Mouse (Mus musculus): ENCODE data around the gene Tead1.

DNA sequence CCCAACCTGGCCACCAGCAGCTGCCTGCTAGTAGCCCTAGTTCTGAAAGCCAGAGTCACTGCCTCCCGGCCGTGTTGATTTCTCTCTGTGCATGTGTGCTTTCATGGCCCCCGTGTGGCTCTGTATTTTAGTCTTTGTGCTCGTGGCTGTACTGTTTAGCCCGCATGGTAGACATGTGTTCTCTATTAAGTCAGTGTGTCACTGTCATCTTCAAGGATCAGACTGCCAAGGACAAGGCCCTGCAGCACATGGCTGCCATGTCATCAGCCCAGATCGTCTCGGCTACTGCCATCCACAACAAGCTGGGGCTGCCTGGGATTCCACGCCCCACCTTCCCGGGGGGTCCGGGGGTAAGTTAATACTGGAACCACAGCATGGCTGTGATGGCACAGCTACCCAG, 177.5 kb downstream of the Tead1 start:
- TF ChIP-seq CTCF (IDR thresholded peaks at IDR 0.05; ENCODE audit: low read depth) = no peak
- TF ChIP-seq EP300 (optimal IDR thresholded peaks at IDR 0.05) = no peak
